In the genomic region with DNA sequence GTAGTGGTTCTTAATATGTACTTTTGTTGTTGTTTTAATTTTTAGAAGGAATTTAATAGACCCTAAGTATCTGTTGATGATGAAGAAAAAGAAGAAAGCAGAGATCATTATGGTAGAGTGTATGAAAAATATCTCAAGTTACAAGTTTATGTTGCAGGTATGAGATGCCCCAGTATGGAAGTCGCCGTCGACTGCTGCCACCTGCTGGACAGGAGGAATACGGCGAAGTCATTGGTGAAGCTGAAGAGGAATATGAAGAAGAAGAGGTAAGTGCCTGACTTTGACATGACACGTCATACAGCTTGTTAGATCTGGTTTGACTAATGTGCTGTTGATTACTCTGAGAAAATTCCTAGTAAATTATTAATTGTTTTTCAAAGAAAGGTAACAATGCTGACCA, we compare ENCODE assay signal across 9 mouse cellular contexts.
DNase-seq lines count a peak whose midpoint lies in the region; ATAC-seq and TF ChIP-seq lines count a peak whose summit lies in the region.
"Had no signal": no experiment of that assay in that cellular context is flagged by ENCODE, and none has a peak within 500 bp of the region (broad histone marks: within the 10 kb centered on the region; RNA-seq: fewer than 3 reads in every experiment).

No protein-coding gene starts in this region.

- no peak overlapping the region for H3K4me3 ChIP-seq in liver, adult 2 months (ENCODE audit: insufficient read depth, low read depth, low read length)
- no peak overlapping the region for H3K4me3 ChIP-seq in liver, embryonic 11.5 days (ENCODE audit: low read depth, low read length)
- H3K4me3 ChIP-seq: heart, embryonic 12.5 days had no signal

- H3K4me1 ChIP-seq in liver, adult 2 months (ENCODE audit: control insufficient read depth, insufficient read depth, low read length): no peaks in the 10 kb centered on the region
- no peaks in the 10 kb centered on the region for H3K4me1 ChIP-seq in liver, embryonic 11.5 days (replicated peaks; ENCODE audit: control insufficient read depth, insufficient read depth, low read length)
- H3K4me1 ChIP-seq: heart, embryonic 12.5 days had no signal

- no peaks in the 10 kb centered on the region for H3K79me2 ChIP-seq in liver, adult 2 months (ENCODE audit: control insufficient read depth, insufficient read depth, low read length)

- peak; percentile 8 for DNase-seq in adrenal gland, adult 2 months
- no peak for DNase-seq in adrenal gland, postnatal 4 days (ENCODE audit: low spot score in 2 of 2)
- no peak for DNase-seq in liver, adult 2 months (ENCODE audit: extremely low read depth, low read depth, low spot score)
- no peak for DNase-seq in liver, embryonic 11.5 days (ENCODE audit: low spot score)
- peak; percentile 42 for DNase-seq in adrenal gland, postnatal 14 days
- DNase-seq in gastrocnemius, postnatal 25 days: no peak

- no peak for TF ChIP-seq POLR2A in liver, adult 2 months (IDR thresholded peaks at IDR 0.05; ENCODE audit: extremely low read depth, insufficient read depth, low read length)

- H3K9ac ChIP-seq in liver, adult 2 months (ENCODE audit: low read depth, low read length): no peak overlapping the region
- no peak overlapping the region for H3K9ac ChIP-seq in liver, embryonic 11.5 days (ENCODE audit: low read depth, low read length)
- H3K9ac ChIP-seq: heart, embryonic 12.5 days had no signal

- no peaks in the 10 kb centered on the region for H3K27me3 ChIP-seq in liver, adult 2 months (ENCODE audit: control insufficient read depth, insufficient read depth, low read length)
- H3K27me3 ChIP-seq in liver, embryonic 11.5 days (replicated peaks; ENCODE audit: control insufficient read depth, insufficient read depth, low read length): no peaks in the 10 kb centered on the region
- H3K27me3 ChIP-seq: heart, embryonic 12.5 days had no signal

- H3K27ac ChIP-seq in liver, adult 2 months (replicated peaks; ENCODE audit: insufficient read depth, low read depth, low read length): no peak overlapping the region
- H3K27ac ChIP-seq in liver, embryonic 11.5 days (ENCODE audit: low read depth, low read length): no peak overlapping the region

- TF ChIP-seq CTCF in liver, adult 2 months (IDR thresholded peaks at IDR 0.05; ENCODE audit: low read depth, low read length): peak; percentile 58

- no peaks in the 10 kb centered on the region for H3K9me3 ChIP-seq in liver, embryonic 11.5 days (ENCODE audit: control insufficient read depth, low read length)
- H3K9me3 ChIP-seq: heart, embryonic 12.5 days had no signal

- no peak for ATAC-seq in liver, embryonic 11.5 days (replicated peaks; ENCODE audit: low FRiP score)
- ATAC-seq in megakaryocyte, adult 5-6 weeks (ENCODE audit: poor library complexity, severe bottlenecking): peak; percentile 59
- ATAC-seq in erythroid progenitor cell, adult 5-6 weeks (replicated peaks; ENCODE audit: low FRiP score, poor library complexity, severe bottlenecking): no peak

- no peaks in the 10 kb centered on the region for H3K36me3 ChIP-seq in liver, adult 2 months (ENCODE audit: control insufficient read depth, insufficient read depth, low read length)
- H3K36me3 ChIP-seq in liver, embryonic 11.5 days (ENCODE audit: control insufficient read depth, insufficient read depth, low read length): no peaks in the 10 kb centered on the region
- H3K36me3 ChIP-seq: heart, embryonic 12.5 days had no signal

- 54% methylated on average over 6 of the region's 6 CpGs for WGBS in liver, adult 2 months
- WGBS in liver, embryonic 11.5 days: 49% methylated on average over 6 of the region's 6 CpGs

- H3K4me2 ChIP-seq in liver, embryonic 11.5 days: no peak overlapping the region
- H3K4me2 ChIP-seq: heart, embryonic 12.5 days had no signal

Comparison
In these comparisons a context has a peak if more than half of its experiments do, and no peak if none do; other contexts are left out.
1. DNase-seq: peak in adrenal gland, adult 2 months (single experiment) and adrenal gland, postnatal 14 days (single experiment); none in adrenal gland, postnatal 4 days (0 of 2), liver, adult 2 months (single experiment), liver, embryonic 11.5 days (single experiment) and gastrocnemius, postnatal 25 days (single experiment).